Mouse (Mus musculus): ENCODE data around the gene Igsf3. TPM values are rescaled to one million over a fixed set of nuclear protein-coding genes. Genes with fewer than 3 reads are reported as not detected.

Gene Igsf3
- total and polyA plus RNA-seq, 3 experiments, result 0.54 to 1.0 (median 0.59) TPM

GRCm38 (mm10) chr3:101481951-101482350 is 105.1 kb downstream of the Igsf3 start:
- no peak for TF ChIP-seq RAD21 (IDR thresholded peaks at IDR 0.05; ENCODE audit: low read depth, low read length)
- TF ChIP-seq RCOR1 (conservative IDR thresholded peaks at IDR 0.05; ENCODE audit: low read depth, low read length), result no peak
- TF ChIP-seq SMC3 (IDR thresholded peaks at IDR 0.05; ENCODE audit: low read depth, low read length), result no peak
- TF ChIP-seq ETS1 (conservative IDR thresholded peaks at IDR 0.05; ENCODE audit: low read depth, low read length), result no peak
- TF ChIP-seq NELFE (IDR thresholded peaks at IDR 0.05; ENCODE audit: low read depth, low read length), result no peak
- TF ChIP-seq KAT2A (IDR thresholded peaks at IDR 0.05; ENCODE audit: insufficient replicate concordance, low read length), result no peak
- no peak for TF ChIP-seq ELF1 (IDR thresholded peaks at IDR 0.05; ENCODE audit: low read depth, low read length)
- TF ChIP-seq CTCF (conservative IDR thresholded peaks at IDR 0.05 in 1 of 2, IDR thresholded peaks at IDR 0.05 in 1 of 2; ENCODE audit: low read depth in 2 of 2, low read length in 2 of 2), result no peak
- TF ChIP-seq ZNF384 (IDR thresholded peaks at IDR 0.05; ENCODE audit: low read depth, low read length), result no peak
- TF ChIP-seq JUND (conservative IDR thresholded peaks at IDR 0.05; ENCODE audit: low read depth, low read length), result no peak
- no peak for TF ChIP-seq POLR2A (IDR thresholded peaks at IDR 0.05; ENCODE audit: low read depth, low read length)
- Histone ChIP-seq H3K9ac (ENCODE audit: insufficient read depth, low read depth) (no peak overlapping the region), H3K4me3 (replicated peaks in 1 of 3; ENCODE audit: low read depth in 2 of 3, low read length in 2 of 3, poor library complexity in 1 of 3) (no peak overlapping the region)

GRCm38 (mm10) chr3:101483256-101483983 is 106.5 kb downstream of the Igsf3 start:
- H3K4me2 ChIP-seq (ENCODE audit: insufficient read depth, low read depth, poor library complexity, severe bottlenecking), result no peak overlapping the region
- no peaks in the 10 kb centered on the region for H3K36me3 ChIP-seq (replicated peaks in 1 of 2; ENCODE audit: control insufficient read depth in 1 of 2, insufficient read depth in 1 of 2, low read length in 1 of 2)
- H3K9ac ChIP-seq (ENCODE audit: insufficient read depth, low read depth), result no peak overlapping the region
- H3K4me1 ChIP-seq (ENCODE audit: control insufficient read depth in 1 of 2, insufficient read depth in 2 of 2), result no peaks in the 10 kb centered on the region
- no peak for DNase-seq (ENCODE audit: extremely low read depth)
- no peak overlapping the region for H3K4me3 ChIP-seq (replicated peaks in 1 of 3; ENCODE audit: low read depth in 2 of 3, low read length in 2 of 3, poor library complexity in 1 of 3)
- dilution Hi-C loops (cut with MboI; ENCODE audit: extremely low pct_ligation_motif_present, extremely low pct_unique_long_range_greater_than_20kb, low sequenced_read_pairs) (no loop called here), in situ Hi-C loops (cut with MboI; ENCODE audit: low pct_ligation_motif_present, low pct_unique_long_range_greater_than_20kb, low sequenced_read_pairs) (no loop called here)
- no peak overlapping the region for H3K27ac ChIP-seq (ENCODE audit: insufficient read depth, low read depth)
- H3K9me3 ChIP-seq (replicated peaks; ENCODE audit: low read length), result peaks cover 2% of the 10 kb centered on the region
- TF ChIP-seq JUN (IDR thresholded peaks at IDR 0.05; ENCODE audit: insufficient read depth, low read depth, low read length) (no peak), HCFC1 (IDR thresholded peaks at IDR 0.05; ENCODE audit: low read depth, low read length) (no peak)
- H3K79me2 ChIP-seq (replicated peaks; ENCODE audit: control insufficient read depth, extremely low read depth, insufficient read depth, poor library complexity, severe bottlenecking), result no peaks in the 10 kb centered on the region
- no peaks in the 10 kb centered on the region for H3K27me3 ChIP-seq (replicated peaks)

More at GRCm38 (mm10) chr3:101481951-101482350, 105.1 kb downstream of the Igsf3 start:
- dilution Hi-C loops (cut with MboI; ENCODE audit: extremely low pct_ligation_motif_present, extremely low pct_unique_long_range_greater_than_20kb, low sequenced_read_pairs), result no loop called here
- no peak overlapping the region for H3K4me2 ChIP-seq (ENCODE audit: insufficient read depth, low read depth, poor library complexity, severe bottlenecking)
- no peaks in the 10 kb centered on the region for H3K27me3 ChIP-seq (replicated peaks)
- no peaks in the 10 kb centered on the region for H3K36me3 ChIP-seq (replicated peaks in 1 of 2; ENCODE audit: control insufficient read depth in 1 of 2, insufficient read depth in 1 of 2, low read length in 1 of 2)
- DNase-seq (ENCODE audit: extremely low read depth), result no peak
- in situ Hi-C loops (cut with MboI; ENCODE audit: low pct_ligation_motif_present, low pct_unique_long_range_greater_than_20kb, low sequenced_read_pairs), result no loop called here
- no peak overlapping the region for H3K27ac ChIP-seq (ENCODE audit: insufficient read depth, low read depth)
- no peaks in the 10 kb centered on the region for H3K79me2 ChIP-seq (replicated peaks; ENCODE audit: control insufficient read depth, extremely low read depth, insufficient read depth, poor library complexity, severe bottlenecking)
- no peaks in the 10 kb centered on the region for H3K4me1 ChIP-seq (ENCODE audit: control insufficient read depth in 1 of 2, insufficient read depth in 2 of 2)
- H3K9me3 ChIP-seq (replicated peaks; ENCODE audit: low read length), result peaks cover 2% of the 10 kb centered on the region
